Mouse (Mus musculus) frontal cortex, adult (tissue): ENCODE results near the gene Asb8.

ENCODE experiments used
- ATAC-seq: cut with Nextera tagmentation; 2 replicates; pipeline ENCODE4 v1.9.2; 2017; ENCODE audit warnings: mild to moderate bottlenecking, moderate library complexity, mixed read lengths; ENCODE audit not compliant: low TSS enrichment

The Asb8 gene

GRCm38 (mm10) chr15:98165525-98165924 lies at the start of gene Asb8:
Gene Asb8, minus strand, starts transcription at chr15:98165625.
- ATAC-seq: no peak

- no peak for ATAC-seq
Observed at GRCm38 (mm10) chr15:98214130-98214529, 48.7 kb upstream of the Asb8 start.

DNA sequence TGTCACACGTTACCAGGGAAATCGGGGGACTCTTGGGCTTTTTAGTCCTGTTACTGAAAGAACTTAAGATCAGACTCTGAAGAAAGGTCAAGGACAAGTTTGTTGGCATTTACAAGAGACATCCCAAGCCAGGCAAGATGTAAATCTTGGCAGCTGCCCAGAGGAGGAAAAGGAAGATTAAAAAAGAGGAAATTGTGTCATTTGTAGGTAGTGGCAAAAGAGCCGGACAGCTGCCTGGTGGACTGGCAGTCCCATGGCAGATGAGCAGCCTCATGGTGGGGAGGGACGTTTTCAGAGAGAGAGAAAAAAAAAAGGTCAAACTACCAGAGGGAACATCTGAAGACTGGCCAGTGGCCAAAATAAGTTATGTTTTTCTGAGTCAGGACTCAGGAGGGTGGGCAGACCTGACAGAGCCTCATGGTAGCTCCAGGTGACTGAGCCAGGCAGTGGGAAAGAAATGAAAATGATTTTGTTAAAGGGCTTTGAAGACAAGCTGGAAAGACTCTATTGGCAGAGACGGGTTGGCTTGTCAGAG lies 48.0 kb upstream of the Asb8 start:
- no peak for ATAC-seq

DNA sequence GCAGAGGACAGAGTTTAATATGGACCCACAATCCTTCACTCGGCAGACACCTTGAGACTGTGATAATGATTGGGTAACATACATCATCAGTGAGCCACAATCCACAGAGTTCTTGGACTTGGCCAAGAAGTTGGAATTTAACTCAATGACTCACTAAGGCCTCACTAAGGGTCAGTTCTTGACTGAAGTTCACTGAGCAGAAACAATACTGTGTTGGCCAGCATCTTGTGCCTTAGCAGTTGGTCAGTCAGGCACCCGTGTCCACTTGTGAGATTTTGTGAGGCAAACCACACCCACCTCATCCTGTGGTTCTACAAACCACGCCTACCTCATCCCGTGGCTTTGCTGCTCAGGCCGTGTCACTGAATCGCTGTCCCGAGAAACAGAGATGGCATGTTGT lies 44.3 kb upstream of the Asb8 start:
- ATAC-seq: no peak

DNA sequence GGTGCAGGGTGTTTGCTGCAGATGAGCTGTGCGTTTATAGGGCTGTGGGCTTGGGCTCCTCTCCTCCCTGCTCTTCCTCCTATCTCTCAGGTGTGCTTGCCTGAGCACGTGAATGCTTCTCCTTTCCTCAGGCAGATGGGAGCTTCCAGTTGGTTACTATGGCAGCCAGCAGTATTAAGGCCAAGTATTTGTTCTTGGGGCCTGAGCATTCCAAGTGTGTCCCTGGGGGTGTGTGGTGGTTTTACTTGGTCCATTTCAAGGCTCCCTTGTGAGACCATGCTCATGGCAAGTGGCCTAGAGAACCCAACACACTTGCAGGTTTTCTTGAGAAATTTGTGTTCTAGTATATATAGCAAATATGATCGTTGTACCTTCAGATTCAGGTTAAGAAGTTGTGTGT lies 30.0 kb upstream of the Asb8 start, which contains the start of gene Olfr288:
TSS of gene Olfr288 (minus strand) at position 101 of the 400 bp plus-strand sequence.
- ATAC-seq: no peak

DNA sequence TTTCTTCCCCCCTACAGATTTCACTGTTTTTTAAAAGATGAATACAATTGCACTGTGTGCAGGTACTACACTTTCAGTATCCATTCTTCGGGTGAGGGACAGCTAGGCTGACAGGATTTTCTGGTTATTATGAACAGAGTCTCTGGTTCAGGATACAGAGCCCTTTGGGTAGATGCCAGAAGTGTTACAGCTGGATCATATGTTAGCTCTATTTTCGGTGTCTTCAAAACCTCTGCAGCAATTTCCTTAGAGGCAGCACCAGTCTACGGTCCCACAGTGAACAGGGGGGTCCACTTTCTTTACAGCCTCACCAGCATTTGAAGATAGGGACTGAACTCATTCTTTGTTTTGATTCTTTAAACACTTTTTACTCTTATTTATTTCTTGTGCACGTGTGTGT lies 19.0 kb upstream of the Asb8 start:
- no peak for ATAC-seq

- no peak for ATAC-seq
Observed at GRCm38 (mm10) chr15:98181856-98182570, 16.6 kb upstream of the Asb8 start.

GRCm38 (mm10) chr15:98181132-98181711 lies 15.8 kb upstream of the Asb8 start:
- peak; percentile 95 for ATAC-seq

- ATAC-seq: peak; percentile 18; the same call in 1 of the 2 replicates
Observed at GRCm38 (mm10) chr15:98180567-98181131, 15.2 kb upstream of the Asb8 start.

GRCm38 (mm10) chr15:98177320-98177719 lies 11.9 kb upstream of the Asb8 start:
- ATAC-seq: no peak

GRCm38 (mm10) chr15:98173821-98174220 lies 8.4 kb upstream of the Asb8 start:
- ATAC-seq: peak; percentile 17

DNA sequence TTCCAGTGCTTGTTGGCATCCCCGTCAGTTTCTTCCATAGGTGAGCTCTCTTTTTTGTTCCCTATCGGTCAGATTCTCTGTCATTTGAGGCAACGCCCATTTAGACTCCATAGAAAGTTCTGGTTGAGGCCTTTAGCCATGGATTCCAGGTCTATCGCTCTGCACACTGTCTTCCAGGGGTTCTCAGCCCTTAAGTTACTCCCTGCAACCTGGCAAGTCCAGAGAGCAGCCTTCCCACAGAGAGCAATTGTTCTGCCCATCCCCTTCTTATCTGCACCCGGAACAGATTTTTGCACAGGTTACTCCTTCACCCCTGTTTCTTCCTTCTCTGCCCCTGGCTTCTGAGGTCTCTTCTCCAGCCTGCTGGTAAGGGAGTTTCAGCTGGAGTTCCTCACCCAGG lies 6.7 kb upstream of the Asb8 start:
- ATAC-seq: no peak

DNA sequence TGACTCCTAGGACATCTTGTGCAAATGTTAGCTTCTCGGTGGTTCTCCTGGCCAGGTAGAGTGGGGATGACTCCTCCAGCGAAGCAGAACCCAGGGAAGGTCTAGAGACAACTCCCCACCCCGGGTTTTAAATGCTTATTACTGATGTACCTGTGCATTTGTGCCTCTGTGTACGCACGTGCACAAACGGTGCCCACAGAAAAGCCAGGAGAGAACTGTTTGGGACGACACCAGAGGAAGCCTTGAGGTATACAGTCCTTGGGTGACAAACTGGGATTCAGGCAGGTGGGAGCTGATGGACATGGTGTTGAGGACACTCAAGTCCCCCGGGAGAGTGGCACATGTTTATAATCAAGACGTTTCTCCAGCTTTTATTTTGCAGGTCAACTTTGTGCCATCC lies 5.5 kb upstream of the Asb8 start:
- no peak for ATAC-seq

- peak; percentile 55 for ATAC-seq
Observed at GRCm38 (mm10) chr15:98170365-98170764, 4.9 kb upstream of the Asb8 start.

- ATAC-seq: no peak
Observed at GRCm38 (mm10) chr15:98168622-98169004, 3.2 kb upstream of the Asb8 start.

DNA sequence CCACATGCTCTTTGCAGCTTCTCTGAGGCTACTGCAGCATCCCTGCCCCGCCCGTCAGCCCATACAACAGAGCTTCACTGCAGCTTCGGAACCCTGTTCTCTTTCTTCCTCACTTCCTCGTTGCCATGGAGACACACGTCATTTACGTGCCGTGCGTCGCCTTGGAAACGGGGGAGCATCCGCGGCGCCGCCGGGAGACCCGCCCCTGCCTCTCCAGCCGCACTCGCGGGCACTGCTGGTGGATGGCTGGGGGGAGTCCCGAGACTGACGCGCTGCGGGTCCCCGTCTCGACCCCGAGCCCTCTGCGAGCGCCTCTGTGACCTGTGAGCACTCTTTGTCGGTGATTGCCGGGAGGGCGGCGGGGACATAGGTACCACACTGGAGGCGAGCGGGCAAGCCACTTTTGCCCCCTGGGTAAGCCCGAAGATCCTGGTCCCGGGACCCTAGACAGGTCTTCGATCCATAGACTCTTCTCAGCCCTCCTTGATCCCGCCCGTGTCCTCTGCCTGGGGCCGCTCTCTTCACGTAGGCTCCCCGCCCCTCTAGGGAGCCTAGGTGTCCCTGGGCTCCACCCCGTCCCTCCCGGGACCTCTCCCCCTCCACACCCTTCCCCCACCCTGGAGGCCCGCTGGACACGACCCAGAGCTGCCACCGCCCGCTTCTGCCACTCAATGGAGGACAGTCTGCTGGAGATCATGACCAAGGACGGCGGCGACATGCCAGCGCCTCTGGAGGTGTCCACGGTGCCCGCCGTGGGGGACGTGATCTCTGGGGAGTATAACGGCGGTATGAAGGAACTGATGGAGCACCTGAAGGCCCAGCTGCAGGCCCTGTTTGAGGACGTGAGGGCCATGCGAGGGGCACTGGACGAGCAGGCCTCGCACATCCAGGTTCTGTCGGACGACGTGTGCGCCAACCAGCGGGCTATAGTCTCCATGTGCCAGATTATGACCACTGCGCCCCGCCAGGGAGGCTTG lies 2.5 kb upstream of the Asb8 start:
- ATAC-seq: peak; percentile 89

GRCm38 (mm10) chr15:98166963-98167644 lies 1.7 kb upstream of the Asb8 start, which contains the start of gene Ccdc184:
Gene Ccdc184, plus strand, starts transcription at chr15:98167158.
- peak; percentile 31 for ATAC-seq

DNA sequence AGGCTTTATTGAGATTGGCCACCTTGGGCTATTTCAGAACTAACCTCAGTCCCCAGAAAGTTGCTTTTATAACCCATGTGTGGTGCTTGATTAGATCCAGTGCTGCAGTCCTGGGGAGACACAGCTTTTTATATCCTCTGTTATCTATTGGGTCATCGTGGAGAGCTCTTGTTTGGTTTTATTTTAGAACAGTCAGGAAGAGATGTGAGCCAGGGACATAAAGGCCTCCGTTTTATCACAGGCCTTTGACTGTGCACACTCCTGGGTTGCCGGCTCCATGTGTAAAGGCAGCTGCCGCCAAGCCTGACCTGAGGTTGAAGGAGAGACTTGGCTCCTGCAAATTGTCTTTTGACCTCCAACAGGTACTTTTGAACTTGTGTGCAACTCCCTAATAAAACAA lies 2.9 kb downstream of the Asb8 start:
- ATAC-seq: no peak

DNA sequence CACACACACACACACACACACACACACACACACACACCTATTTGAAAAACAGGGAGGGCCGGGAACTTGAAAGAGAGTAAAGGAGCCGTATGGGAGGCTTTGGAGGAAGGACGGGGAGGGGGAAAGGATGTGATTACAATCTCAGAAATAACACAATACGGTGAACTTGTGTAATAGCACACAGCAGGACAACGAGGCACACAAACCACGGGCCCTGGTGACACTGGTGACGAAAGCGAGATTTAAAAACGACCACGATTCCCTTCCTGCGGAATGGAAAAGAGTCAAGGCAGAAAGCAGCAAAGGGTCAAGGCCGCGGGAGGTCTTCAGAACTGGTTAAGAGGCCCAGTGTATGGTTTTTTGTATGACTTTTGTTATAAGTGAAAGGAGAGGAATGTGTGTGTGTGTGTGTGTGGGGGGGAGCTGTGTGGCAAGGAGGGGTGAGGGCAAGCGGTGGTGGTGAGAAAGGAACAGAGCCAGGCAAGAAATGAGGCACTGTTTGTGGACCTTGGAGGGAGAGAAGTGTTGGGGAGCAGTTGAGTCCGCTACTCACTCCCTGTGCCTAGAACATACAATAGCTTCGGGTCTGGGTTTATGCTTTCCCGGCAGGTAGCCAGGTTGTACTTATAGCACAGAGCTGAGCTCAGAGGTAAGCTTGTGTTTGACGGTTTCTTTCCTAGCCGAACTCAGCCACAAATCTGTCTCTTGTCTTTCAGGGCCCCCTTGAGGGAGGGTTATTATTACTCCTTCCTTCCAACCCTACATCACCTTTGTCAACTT lies 4.2 kb downstream of the Asb8 start:
- no peak for ATAC-seq

GRCm38 (mm10) chr15:98157253-98157652 lies 8.2 kb downstream of the Asb8 start:
- no peak for ATAC-seq
